Mouse (Mus musculus): ENCODE data around the gene Abtb2.
A peak's percentile ranks its signal among the peaks of the same experiment; 100 is the strongest.

Gene Abtb2

GRCm38 (mm10) chr2:103746761-103747160 is 180.7 kb downstream of the Abtb2 start:
- no peak for DNase-seq

- no peak for DNase-seq
Observed at GRCm38 (mm10) chr2:103747891-103748290, 181.8 kb downstream of the Abtb2 start.

GRCm38 (mm10) chr2:103749091-103749490 is 183.0 kb downstream of the Abtb2 start:
- no peak for DNase-seq

GRCm38 (mm10) chr2:103751771-103752170 is 185.7 kb downstream of the Abtb2 start:
- no peak for DNase-seq

- DNase-seq = no peak
Observed at GRCm38 (mm10) chr2:103754614-103755013, 188.5 kb downstream of the Abtb2 start.

- DNase-seq = no peak
Observed at GRCm38 (mm10) chr2:103755458-103756085, 189.5 kb downstream of the Abtb2 start.

GRCm38 (mm10) chr2:103760421-103760820 is 194.3 kb downstream of the Abtb2 start:
- no peak for DNase-seq

GRCm38 (mm10) chr2:103760906-103761716 is 195.0 kb downstream of the Abtb2 start, which contains the start of gene Nat10:
Nat10 (minus strand) TSS chr2:103761270.
- peak; percentile 99 for DNase-seq

GRCm38 (mm10) chr2:103761993-103762392 is 195.9 kb downstream of the Abtb2 start:
- DNase-seq = no peak

GRCm38 (mm10) chr2:103762492-103762891 is 196.4 kb downstream of the Abtb2 start:
- DNase-seq = no peak
